Mouse (Mus musculus): Measurements from ENCODE around the gene Btbd35f28.
"Not testable (repeated sequence)": the region's sequence is repeated elsewhere in the genome, so short reads cannot be mapped to it uniquely, and the experiment has no call there.

Btbd35f28 gene

DNA sequence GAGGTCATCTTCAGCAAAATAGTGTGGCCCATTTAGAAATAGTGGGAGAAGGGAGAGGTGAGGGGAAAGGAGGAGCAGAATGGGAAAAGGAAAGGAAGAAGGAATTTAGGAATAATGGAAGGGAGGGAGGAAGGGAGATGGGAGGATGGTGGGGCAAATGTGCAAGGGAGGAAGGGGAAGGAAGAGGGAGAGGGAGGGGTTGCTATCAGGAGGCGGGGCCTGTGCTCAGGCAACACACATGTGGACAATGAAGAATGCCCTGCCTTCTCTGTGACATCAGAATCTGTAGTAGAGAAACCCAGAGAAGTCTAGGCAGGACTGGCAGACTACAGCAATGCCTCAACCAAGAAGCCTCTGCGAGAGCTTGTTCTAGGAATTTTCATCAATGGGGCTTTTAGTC is at the start of gene Btbd35f28:
Gene Btbd35f28, plus strand, starts transcription at position 301 of the 400 bp plus-strand sequence.
- DNase-seq (ENCODE audit: low spot score in 2 of 2): not testable (repeated sequence)

Data from spleen, postnatal 10 days (tissue).